Mouse (Mus musculus) testis, adult 2 months (tissue): ENCODE data around the gene Cops2.

Experiments
- CTCF ChIP-seq: fragments of 200-500 bp; IDR thresholded peaks from 2 replicates; pipeline ENCODE4 v1.5.1; 2012; ENCODE audit warnings: low read depth, mild to moderate bottlenecking, inconsistent platforms, low read length, moderate library complexity; ENCODE audit not compliant: control insufficient read depth, insufficient read depth, insufficient replicate concordance
- POLR2A ChIP-seq: fragments of 200-500 bp; IDR thresholded peaks from 2 replicates; pipeline ENCODE4 v1.6.1; 2012; ENCODE audit warnings: low read depth, mild to moderate bottlenecking, inconsistent platforms, low read length, moderate library complexity; ENCODE audit not compliant: control insufficient read depth

DNA sequence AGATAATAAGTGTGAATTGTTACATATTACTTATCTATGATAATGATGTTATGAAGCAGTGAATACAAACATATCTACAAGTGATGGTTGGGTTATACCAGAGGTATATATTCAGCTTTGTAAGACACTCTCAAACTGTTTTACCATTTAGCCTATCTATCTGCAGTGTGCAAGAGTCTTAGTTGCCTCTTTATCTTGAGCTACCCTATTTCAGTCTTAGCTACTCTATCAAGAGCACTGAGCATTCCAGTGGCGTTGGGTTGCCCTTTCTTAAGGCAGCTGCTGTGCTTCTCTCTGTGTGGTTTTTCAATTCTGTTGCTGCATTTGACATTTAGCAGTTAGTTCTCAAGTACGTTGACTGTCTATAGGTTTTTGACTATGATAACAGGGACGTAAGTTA is 4.9 kb upstream of the Cops2 start:
- no peak for TF ChIP-seq CTCF
- no peak for TF ChIP-seq POLR2A
